ENCODE assay signal across 9 mouse cellular contexts in genomic region chrX:51680428-51681169, GRCm38 (mm10). TPM values are rescaled to one million over a fixed set of nuclear protein-coding genes. Genes with fewer than 3 reads are reported as not detected.
A peak's percentile ranks its signal among the peaks of the same experiment; 100 is the strongest.
DNase-seq lines count a peak whose midpoint lies in the region; ATAC-seq and TF ChIP-seq lines count a peak whose summit lies in the region.
"Had no signal": no experiment of that assay in that cellular context is flagged by ENCODE, and none has a peak within 500 bp of the region (broad histone marks: within the 10 kb centered on the region; RNA-seq: fewer than 3 reads in every experiment).

No protein-coding gene starts in this region.

- H3K36me3 ChIP-seq in ES-Bruce4 (ENCODE audit: control insufficient read depth, insufficient read depth, low read length, poor library complexity, severe bottlenecking) = no peaks in the 10 kb centered on the region
- H3K36me3 ChIP-seq in embryonic facial prominence, embryonic 13.5 days = no peaks in the 10 kb centered on the region

- peak; percentile 69; the same call in 1 of the 2 replicates for ATAC-seq in embryonic facial prominence, embryonic 13.5 days (ENCODE audit: insufficient number of reproducible peaks, insufficient read depth, low FRiP score, low TSS enrichment, low read depth)

- no peaks in the 10 kb centered on the region for H3K9me3 ChIP-seq in ES-Bruce4 (replicated peaks; ENCODE audit: control insufficient read depth, insufficient read depth, low read length, poor library complexity, severe bottlenecking)
- H3K9me3 ChIP-seq in embryonic facial prominence, embryonic 13.5 days = no peaks in the 10 kb centered on the region

- 28% methylated on average over 61 of the region's 70 CpGs for WGBS in embryonic facial prominence, embryonic 13.5 days

- TF ChIP-seq POLR2A in ES-Bruce4 (IDR thresholded peaks at IDR 0.05; ENCODE audit: insufficient read depth, low read length) = no peak

- no peaks in the 10 kb centered on the region for H3K4me1 ChIP-seq in ES-Bruce4 (ENCODE audit: control insufficient read depth, insufficient read depth, low read length)
- 0 out of 2 replicates have a peak, but pooled peaks cover 6% of the 10 kb centered on the region for H3K4me1 ChIP-seq in embryonic facial prominence, embryonic 13.5 days

- TF ChIP-seq EP300 in ES-Bruce4 (IDR thresholded peaks at IDR 0.05; ENCODE audit: insufficient read depth, low read depth, low read length) = no peak

- peaks cover 2% of the 10 kb centered on the region for H3K27me3 ChIP-seq in ES-Bruce4 (ENCODE audit: control insufficient read depth, insufficient read depth, low read length, poor library complexity, severe bottlenecking)
- H3K27me3 ChIP-seq in embryonic facial prominence, embryonic 13.5 days = peaks cover 65% of the 10 kb centered on the region

- no peak overlapping the region for H3K27ac ChIP-seq in ES-Bruce4 (ENCODE audit: insufficient read depth, low read length)
- H3K27ac ChIP-seq in embryonic facial prominence, embryonic 13.5 days = peak overlapping the region; percentile 33; the same call in 1 of the 2 replicates

- no peak for TF ChIP-seq CTCF in ES-Bruce4 (IDR thresholded peaks at IDR 0.05; ENCODE audit: low read depth, low read length)

- peak overlapping the region; percentile 88 for H3K4me3 ChIP-seq in ES-Bruce4 (ENCODE audit: low read depth, low read length)
- peak overlapping the region; percentile 54 for H3K4me3 ChIP-seq in embryonic facial prominence, embryonic 13.5 days
- H3K4me3 ChIP-seq: myocyte had no signal

- DNase-seq in adrenal gland, postnatal 10 days = peak; percentile 15
- peak; percentile 19 to 24 for DNase-seq in heart, postnatal 10 days
- peak; percentile 49 to 63 for DNase-seq in kidney, postnatal 4 days
- DNase-seq in lung, postnatal 10 days = peak; percentile 9
- DNase-seq in right cerebral cortex, postnatal 4 days = peak; percentile 67
- DNase-seq in MN1 (ENCODE audit: low spot score) = no peak

- intact Hi-C loops in heart, postnatal 10 days (cut with DNase I) = loop anchor here (5.0 kb wide), 1 partner anchor 173 kb away; no protein-coding TSS in a partner anchor

- H3K4me2 ChIP-seq in embryonic facial prominence, embryonic 13.5 days = peak overlapping the region; percentile 76

- H3K9ac ChIP-seq in ES-Bruce4 (ENCODE audit: low read depth, poor library complexity, severe bottlenecking) = peak overlapping the region; percentile 90
- H3K9ac ChIP-seq in embryonic facial prominence, embryonic 13.5 days = peak overlapping the region; percentile 75

RNA-seq across cellular contexts. Expression of gene Hs6st2, which starts 1.1 kb away (rescaled TPM):
- polyA plus RNA-seq in ES-Bruce4 (2011; ENCODE audit: insufficient read depth, insufficient read length, low read depth, missing spikeins) = 8.9 and 9.9 TPM in 2 replicates
- total RNA-seq in adrenal gland, postnatal 10 days (2021) = 1 to 10 TPM; 5.1 to 5.8 TPM
- 27.9 and 30.1 TPM in 2 replicates for polyA plus RNA-seq in embryonic facial prominence, embryonic 13.5 days (2015; fragmentation: Nextera tagmentation; extraction: Ambion mirVana)
- 1 to 10 TPM; 5.4 to 5.8 TPM for total RNA-seq in heart, postnatal 10 days (2021)
